Mouse (Mus musculus) gastrocnemius, adult 2 months (tissue): ENCODE results near the gene Hexb. TPM values are rescaled to one million over a fixed set of nuclear protein-coding genes. Genes with fewer than 3 reads are reported as not detected.

ENCODE experiments used
- DNase-seq: peaks from one replicate; pipeline ENCODE4 v3.0.0; 2022
- H3K27ac ChIP-seq: fragments of 200-600 bp; 2 replicates; pipeline ENCODE4 v1.8.1; 2022; ENCODE audit warnings: mild to moderate bottlenecking
- H3K4me3 ChIP-seq: fragments of 200-600 bp; 2 replicates; pipeline ENCODE4 v1.8.1; 2022; ENCODE audit warnings: mild to moderate bottlenecking, moderate library complexity
- CTCF ChIP-seq: fragments of 200-600 bp; IDR thresholded peaks from 2 replicates; pipeline ENCODE4 v1.8.1; 2022; ENCODE audit warnings: antibody characterized with exemption, mild to moderate bottlenecking, moderate library complexity
- intact Hi-C: fragments of 180-260 bp; cut with DNase I; formaldehyde crosslinking; loops from one replicate; pipeline ENCODE4 v1.15.1; 2025
- long read RNA-seq, 2 experiments: library from polyadenylated mRNA; stranded (forward); transcript quantifications; one replicate each; pipeline ENCODE4 v2.0.0; 2021
- total RNA-seq, 2 experiments: library from RNA; stranded (reverse); gene quantifications; 2 replicates each; pipeline ENCODE4 v1.2.3; 2021

The Hexb gene
- 10 to 100 TPM in 1 of 2 experiments, 1 to 10 TPM in 1; 7.6 to 10.9 TPM for total RNA-seq
- long read RNA-seq, experiment 1, transcript Hexb-201 (14 exons, 1,905 nt), result major isoform, 15 of 17 reads
- long read RNA-seq, experiment 1, partial matches to known transcripts, result 1 of 17 reads
- long read RNA-seq, experiment 1, other reads (novel, unspliced or antisense), result 1 of 17 reads
- long read RNA-seq, experiment 2, transcript Hexb-201 (14 exons, 1,905 nt), result major isoform, 25 of 25 reads
- long read RNA-seq, experiment 2, partial matches to known transcripts, result 0 of 25 reads
- long read RNA-seq, experiment 2, other reads (novel, unspliced or antisense), result 0 of 25 reads

DNA sequence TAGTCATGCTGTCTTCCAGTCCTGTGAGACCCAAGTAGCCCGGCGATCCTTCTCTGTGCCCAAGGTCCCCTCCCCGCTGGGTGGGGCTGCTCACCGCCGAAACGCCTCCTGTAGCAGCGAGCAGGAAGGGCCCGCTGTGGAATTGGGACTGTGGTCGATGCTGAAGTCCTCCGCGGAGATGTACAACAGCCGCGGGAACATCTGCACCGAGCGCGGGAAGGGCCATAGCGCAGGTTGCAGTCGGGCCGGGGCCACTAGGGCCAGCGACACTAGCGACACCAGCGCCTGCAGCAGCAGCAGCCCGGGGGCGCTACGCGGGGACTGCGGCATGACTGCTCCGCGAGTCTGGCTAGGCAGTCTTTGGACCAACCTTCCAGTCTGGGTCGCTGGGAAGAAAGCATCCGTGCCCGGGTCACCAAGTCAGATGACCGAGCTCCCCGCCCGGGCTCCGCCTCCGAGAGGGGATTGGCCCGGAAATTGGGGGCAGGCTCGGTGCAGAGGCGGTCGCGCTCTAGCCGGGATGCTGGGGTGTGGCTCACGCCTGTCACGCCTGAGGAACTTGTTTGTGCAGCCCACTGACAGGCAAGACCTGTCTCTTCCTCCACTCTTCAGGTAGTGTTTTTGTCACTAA, at the start of gene Hexb:
Hexb (minus strand) TSS at position 426 of the 631 bp plus-strand sequence.
- intact Hi-C loops, result no loop called here

DNA sequence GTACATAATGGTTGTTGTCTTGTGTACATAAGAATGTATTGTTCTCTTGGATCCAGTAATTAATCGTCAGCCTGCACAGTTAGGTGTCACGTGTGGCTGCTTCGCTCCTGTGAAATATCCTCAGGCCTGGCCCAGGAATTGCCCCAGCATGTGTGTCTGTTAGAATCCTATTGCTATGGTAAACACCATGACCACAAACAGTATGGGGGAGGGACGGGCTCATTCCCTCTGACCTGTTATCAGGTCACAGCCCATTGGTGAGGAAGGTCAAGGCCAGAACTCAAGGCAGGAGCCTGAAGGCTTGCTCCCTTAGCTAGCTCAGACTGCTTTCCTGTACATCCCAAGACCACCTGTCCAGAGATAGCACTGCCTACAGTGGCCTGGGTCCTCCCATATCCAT, 49.6 kb upstream of the Hexb start:
- Histone ChIP-seq H3K27ac (no peak overlapping the region), H3K4me3 (no peak overlapping the region)
- intact Hi-C loops, result loop anchor here (10.0 kb wide), 1 partner anchor 197 kb away; no protein-coding TSS in a partner anchor
- DNase-seq, result no peak
- TF ChIP-seq CTCF, result no peak

More for the DNA sequence above, at the start of gene Hexb:
- peak within 1 kb of the TSS; percentile 89 for H3K27ac ChIP-seq
- peak within 1 kb of the TSS; percentile 71 for H3K4me3 ChIP-seq
- TF ChIP-seq CTCF, result peak; percentile 46
- peak; percentile 97 for DNase-seq

DNA sequence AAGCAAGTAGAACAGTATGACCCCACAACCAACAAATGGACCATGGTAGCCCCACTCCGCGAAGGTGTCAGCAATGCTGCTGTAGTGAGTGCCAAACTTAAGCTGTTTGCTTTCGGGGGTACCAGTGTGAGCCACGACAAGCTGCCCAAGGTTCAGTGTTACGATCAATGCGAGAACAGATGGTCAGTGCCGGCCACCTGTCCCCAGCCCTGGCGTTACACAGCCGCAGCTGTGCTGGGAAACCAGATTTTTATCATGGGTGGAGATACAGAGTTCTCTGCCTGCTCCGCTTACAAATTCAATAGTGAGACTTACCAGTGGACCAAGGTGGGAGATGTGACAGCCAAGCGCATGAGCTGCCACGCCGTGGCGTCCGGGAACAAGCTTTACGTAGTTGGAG, 48.1 kb upstream of the Hexb start:
- H3K27ac ChIP-seq, result no peak overlapping the region
- intact Hi-C loops, result loop anchor here (10.0 kb wide), 1 partner anchor 199 kb away; no protein-coding TSS in a partner anchor
- no peak overlapping the region for H3K4me3 ChIP-seq
- no peak for TF ChIP-seq CTCF
- no peak for DNase-seq

DNA sequence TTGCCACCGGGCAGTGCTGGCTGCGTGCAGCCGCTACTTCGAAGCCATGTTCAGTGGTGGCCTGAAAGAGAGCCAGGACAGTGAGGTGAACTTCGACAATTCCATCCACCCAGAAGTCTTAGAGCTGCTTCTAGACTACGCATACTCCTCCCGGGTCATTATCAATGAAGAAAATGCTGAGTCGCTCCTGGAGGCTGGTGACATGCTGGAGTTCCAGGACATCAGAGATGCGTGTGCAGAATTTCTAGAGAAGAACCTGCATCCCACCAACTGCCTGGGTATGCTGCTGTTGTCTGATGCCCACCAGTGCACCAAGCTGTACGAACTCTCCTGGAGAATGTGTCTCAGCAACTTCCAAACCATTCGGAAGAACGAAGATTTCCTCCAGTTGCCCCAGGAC, 47.0 kb upstream of the Hexb start:
- intact Hi-C loops, result loop anchor here (10.0 kb wide), 1 partner anchor 200 kb away; no protein-coding TSS in a partner anchor
- Histone ChIP-seq H3K27ac (no peak overlapping the region), H3K4me3 (no peak overlapping the region)
- no peak for TF ChIP-seq CTCF
- no peak for DNase-seq

DNA sequence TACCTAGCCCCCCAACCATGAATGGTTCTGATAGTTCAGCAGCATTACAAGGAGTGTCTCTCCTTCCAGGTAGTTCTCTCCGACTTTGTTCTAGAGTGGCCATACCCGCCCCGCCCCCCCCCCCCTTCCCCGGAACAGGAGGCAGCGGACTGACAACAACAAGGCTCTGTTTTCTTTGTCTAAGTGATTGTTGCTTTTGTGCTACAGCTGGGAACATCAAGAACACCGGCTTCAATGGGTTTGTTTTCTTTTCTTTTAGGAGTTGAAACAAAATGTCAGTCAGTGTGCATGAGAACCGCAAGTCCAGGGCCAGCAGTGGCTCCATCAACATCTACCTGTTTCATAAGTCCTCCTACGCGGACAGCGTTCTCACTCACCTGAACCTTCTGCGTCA, 46.6 kb upstream of the Hexb start:
- intact Hi-C loops, result loop anchor here (5.0 to 10.0 kb wide), 2 partner anchors 63 to 200 kb away; no protein-coding TSS in a partner anchor
- Histone ChIP-seq H3K4me3 (no peak overlapping the region), H3K27ac (no peak overlapping the region)
- no peak for DNase-seq
- no peak for TF ChIP-seq CTCF

DNA sequence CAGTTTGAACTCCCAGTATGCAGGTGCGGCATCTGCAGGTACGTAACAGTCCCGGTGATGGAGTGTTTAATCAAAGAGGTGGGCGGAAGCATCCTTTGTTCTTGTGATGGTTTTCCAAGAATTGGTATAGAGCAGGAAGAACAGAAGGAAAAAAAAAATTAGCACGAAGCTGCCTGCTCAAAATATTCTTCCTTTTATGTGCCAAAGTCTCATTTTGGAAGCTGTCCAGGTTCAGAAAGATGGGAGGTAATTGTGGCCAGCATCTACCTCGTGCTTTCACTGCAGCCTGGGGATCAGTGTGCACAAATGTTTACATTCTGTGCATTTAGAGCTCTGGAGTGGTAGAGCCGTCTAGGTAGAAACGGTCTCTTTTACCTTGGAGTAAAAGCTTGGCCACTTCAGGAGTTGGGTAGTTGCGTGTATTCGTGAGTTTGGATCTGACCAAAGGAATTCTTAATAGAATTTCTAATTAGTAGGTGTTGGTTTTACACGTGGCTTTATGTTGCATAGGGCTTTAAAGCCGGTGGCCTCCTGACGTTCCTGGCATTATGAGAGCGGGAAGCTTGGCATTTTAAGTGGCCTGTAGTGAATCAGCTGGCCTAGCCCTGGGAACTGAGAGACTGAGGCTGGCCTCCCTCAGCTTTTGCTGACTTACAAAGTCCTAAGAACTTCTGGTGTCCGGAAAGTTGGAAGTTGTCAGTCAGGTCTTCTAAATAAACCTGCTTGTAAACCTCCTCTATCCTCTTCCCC, 46.0 kb upstream of the Hexb start:
- no peak for TF ChIP-seq CTCF
- intact Hi-C loops, result loop anchor here (5.0 to 10.0 kb wide), 2 partner anchors 63 to 201 kb away; no protein-coding TSS in a partner anchor
- no peak overlapping the region for H3K4me3 ChIP-seq
- no peak for DNase-seq
- no peak overlapping the region for H3K27ac ChIP-seq

DNA sequence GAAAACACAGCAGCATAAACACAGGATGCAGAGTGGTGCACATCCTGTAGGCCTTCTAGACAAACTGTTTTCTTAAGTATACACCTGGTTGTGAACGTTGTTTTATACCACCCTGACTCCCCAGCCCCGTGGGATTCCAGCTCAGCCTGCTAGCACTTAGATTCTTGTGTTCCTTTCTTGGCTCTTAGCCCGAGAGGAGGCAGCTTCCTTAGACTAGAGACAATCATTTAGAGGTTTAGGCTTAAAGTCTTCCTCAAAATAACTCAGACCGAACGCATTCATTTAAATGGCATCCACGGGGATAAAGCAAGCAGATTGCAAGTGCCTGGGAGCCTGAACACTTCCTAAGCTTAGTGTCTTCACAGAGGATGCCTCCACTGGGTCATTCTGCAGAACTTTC, 44.6 kb upstream of the Hexb start:
- intact Hi-C loops, result loop anchor here (5.0 to 10.0 kb wide), 2 partner anchors 65 to 202 kb away; no protein-coding TSS in a partner anchor
- Histone ChIP-seq H3K27ac (no peak overlapping the region; the same call in 1 of the 2 replicates), H3K4me3 (peak overlapping the region; percentile 94)
- TF ChIP-seq CTCF, result no peak
- DNase-seq, result no peak

DNA sequence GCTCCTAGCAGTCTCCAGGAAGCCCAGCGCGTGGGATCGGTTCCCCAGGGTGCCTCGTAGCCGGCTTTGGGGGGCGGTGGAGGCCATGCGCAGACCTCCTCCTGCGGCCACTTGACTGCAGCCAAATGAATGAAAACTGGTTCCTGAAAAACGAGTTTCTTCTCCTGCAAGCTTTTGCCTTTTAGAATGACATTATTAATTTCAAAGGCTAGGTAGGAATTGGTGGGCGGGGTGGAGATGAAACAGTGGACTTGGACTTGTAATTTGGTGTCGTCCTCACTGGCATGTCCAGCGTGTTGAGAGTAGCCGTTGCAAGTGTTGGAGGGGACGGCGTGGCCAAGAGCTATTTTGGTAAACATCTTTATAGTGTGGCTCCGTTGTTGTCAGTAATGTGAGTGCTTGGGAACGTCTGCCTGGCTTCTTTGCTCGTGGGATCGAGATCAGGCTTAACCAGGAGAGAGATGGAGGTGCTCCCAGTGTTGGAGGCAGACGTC, 43.7 kb upstream of the Hexb start:
- Histone ChIP-seq H3K4me3 (peak overlapping the region; percentile 94), H3K27ac (peak overlapping the region; percentile 95)
- intact Hi-C loops, result loop anchor here (5.0 to 10.0 kb wide), 2 partner anchors 65 to 203 kb away; no protein-coding TSS in a partner anchor
- no peak for TF ChIP-seq CTCF
- peak; percentile 39 for DNase-seq

DNA sequence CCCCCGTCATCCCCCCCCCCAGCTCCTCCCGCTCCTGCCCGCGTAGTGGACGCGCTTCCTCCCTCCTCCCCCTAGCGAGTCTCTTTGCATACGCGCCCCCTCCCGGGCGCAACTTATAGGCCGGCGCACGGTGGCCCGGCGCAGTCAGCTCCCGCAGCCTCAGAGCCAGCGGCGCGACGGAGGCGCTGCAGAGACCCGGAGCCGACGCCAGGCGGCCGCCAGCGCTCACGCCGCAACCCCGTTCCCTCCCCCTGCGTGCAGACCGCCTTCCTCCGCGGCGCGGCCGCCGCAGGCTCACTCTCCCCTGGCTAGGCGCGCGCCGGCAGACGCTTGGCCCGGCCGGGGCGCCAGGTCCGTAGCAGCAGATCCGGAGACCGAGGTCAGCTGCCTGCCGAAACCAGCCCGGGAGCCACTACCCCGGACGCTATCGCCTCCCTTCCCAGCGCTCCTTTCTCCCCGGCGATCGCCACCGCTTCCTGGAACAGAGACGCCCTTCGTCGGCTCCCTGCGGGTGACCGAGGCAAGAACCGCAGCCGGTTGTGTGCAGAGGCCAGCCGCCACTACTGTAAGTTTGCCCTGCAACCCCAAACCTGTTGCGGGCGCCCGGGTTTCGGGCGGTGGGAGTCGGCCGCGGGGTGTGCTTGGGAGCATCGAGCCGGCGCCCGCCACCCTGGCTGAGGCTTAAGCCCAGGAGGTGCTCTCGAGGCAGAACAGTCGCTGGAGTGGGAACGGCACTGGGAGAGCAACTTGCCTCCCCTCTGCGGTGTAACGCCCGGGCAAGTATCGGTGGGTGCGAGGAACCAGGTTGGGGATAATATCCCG, 43.0 kb upstream of the Hexb start, which contains the start of gene Enc1:
Enc1 (plus strand) TSS at position 141 of the 822 bp plus-strand sequence.
- intact Hi-C loops, result loop anchor here (5.0 to 10.0 kb wide), 2 partner anchors 66 to 204 kb away; no protein-coding TSS in a partner anchor
- Histone ChIP-seq H3K4me3 (peak within 1 kb of the TSS; percentile 94), H3K27ac (peak within 1 kb of the TSS; percentile 95)
- TF ChIP-seq CTCF, result peak; percentile 77
- DNase-seq, result peak; percentile 93

DNA sequence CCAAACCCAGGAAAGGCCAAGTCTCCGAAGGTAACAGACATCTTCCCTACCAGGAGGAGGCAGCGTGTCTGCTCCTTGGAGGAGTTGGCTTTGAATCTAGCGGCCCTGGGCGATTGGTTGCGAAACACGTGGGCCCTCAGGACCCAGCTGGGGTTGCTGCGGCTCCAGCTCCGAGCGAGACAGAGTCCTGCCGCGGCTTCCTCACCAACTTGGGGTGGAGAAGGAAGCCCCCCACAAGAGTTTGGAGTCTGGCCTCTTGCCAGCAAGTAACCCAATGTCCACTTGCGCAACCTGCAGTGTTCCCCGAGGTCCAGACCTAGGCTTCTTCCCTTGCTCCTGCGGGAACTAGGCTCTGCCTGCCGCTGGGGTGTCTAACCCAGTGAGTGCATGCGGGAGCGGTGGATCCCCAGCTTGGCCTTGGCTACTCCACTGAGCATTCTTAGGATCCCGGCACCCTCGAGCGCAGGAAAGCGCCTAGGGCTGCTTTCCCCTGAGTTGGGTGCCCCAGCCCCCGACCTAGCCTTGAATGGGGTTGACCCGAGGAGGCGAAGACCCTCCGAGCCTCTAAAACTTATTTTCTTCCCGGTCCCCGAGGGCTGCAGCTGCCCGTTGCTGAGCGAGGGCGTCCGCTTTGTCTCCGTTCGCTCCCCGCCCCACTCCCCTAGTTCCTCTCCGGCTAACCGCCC, 42.3 kb upstream of the Hexb start:
- Histone ChIP-seq H3K4me3 (peak overlapping the region; percentile 94), H3K27ac (peak overlapping the region; percentile 95)
- peak; percentile 58 for TF ChIP-seq CTCF
- intact Hi-C loops, result loop anchor here (5.0 to 10.0 kb wide), 2 partner anchors 67 to 204 kb away; no protein-coding TSS in a partner anchor
- peak; percentile 89 for DNase-seq
